Mouse (Mus musculus) thymus, adult 2 months (tissue): Measurements from ENCODE around the gene Gabrr3. TPM values are rescaled to one million over a fixed set of nuclear protein-coding genes. Genes with fewer than 3 reads are reported as not detected.
"Not testable (repeated sequence)": the region's sequence is repeated elsewhere in the genome, so short reads cannot be mapped to it uniquely, and the experiment has no call there.

Source experiments
- DNase-seq: peaks from one replicate; pipeline ENCODE4 v3.0.0; 2021
- H3K27ac ChIP-seq: fragments of 200-500 bp; 2 replicates; pipeline ENCODE4 v1.5.1; 2012; ENCODE audit warnings: low read length, control low read depth; ENCODE audit not compliant: control insufficient read depth, insufficient read depth
- H3K27me3 ChIP-seq: fragments of 200-500 bp; 2 replicates; pipeline ENCODE4 v1.6.1; 2012; ENCODE audit warnings: mild to moderate bottlenecking, low read length, moderate library complexity, mixed read lengths; ENCODE audit not compliant: control insufficient read depth, insufficient read depth
- H3K36me3 ChIP-seq: fragments of 200-500 bp; 2 replicates; pipeline ENCODE4 v1.6.1; 2012; ENCODE audit warnings: mild to moderate bottlenecking, low read length, moderate library complexity; ENCODE audit not compliant: control insufficient read depth, insufficient read depth
- H3K4me1 ChIP-seq: fragments of 200-500 bp; replicated peaks from 2 replicates; pipeline ENCODE4 v1.6.1; 2012; ENCODE audit warnings: low read length; ENCODE audit not compliant: control insufficient read depth, insufficient read depth
- H3K4me3 ChIP-seq: fragments of 200-500 bp; 2 replicates; pipeline ENCODE4 v1.5.1; 2012; ENCODE audit warnings: mild to moderate bottlenecking, low read length, control low read depth, moderate library complexity; ENCODE audit not compliant: control insufficient read depth, insufficient read depth
- CTCF ChIP-seq: fragments of 200-500 bp; IDR thresholded peaks from 2 replicates; pipeline ENCODE4 v1.5.1; 2012; ENCODE audit warnings: mild to moderate bottlenecking, control low read depth, low read length, moderate library complexity, borderline replicate concordance; ENCODE audit not compliant: control insufficient read depth, poor library complexity, insufficient read depth; ENCODE audit errors: extremely low read depth
- POLR2A ChIP-seq: fragments of 200-500 bp; IDR thresholded peaks from 2 replicates; pipeline ENCODE4 v1.6.1; 2012; ENCODE audit warnings: mild to moderate bottlenecking, low read length, control low read depth, moderate library complexity; ENCODE audit not compliant: control insufficient read depth, poor library complexity, insufficient read depth; ENCODE audit errors: extremely low read depth
- WGBS: fragments of 180-500 bp; shearing (Covaris S2); methylation state at CpG from one replicate; pipeline ENCODE4 v1.1.7; 2018; 5-methylcytosine and 5-hydroxymethylcytosine counted together
- polyA plus RNA-seq: library from polyadenylated mRNA; depleted of rRNA; stranded (reverse); fragments of >200 nt; gene quantifications from 2 replicates; pipeline ENCODE4 v1.2.3, GENCODE M21; 2012

The Gabrr3 gene
- polyA plus RNA-seq, 1 experiment: 0.03 TPM

DNA sequence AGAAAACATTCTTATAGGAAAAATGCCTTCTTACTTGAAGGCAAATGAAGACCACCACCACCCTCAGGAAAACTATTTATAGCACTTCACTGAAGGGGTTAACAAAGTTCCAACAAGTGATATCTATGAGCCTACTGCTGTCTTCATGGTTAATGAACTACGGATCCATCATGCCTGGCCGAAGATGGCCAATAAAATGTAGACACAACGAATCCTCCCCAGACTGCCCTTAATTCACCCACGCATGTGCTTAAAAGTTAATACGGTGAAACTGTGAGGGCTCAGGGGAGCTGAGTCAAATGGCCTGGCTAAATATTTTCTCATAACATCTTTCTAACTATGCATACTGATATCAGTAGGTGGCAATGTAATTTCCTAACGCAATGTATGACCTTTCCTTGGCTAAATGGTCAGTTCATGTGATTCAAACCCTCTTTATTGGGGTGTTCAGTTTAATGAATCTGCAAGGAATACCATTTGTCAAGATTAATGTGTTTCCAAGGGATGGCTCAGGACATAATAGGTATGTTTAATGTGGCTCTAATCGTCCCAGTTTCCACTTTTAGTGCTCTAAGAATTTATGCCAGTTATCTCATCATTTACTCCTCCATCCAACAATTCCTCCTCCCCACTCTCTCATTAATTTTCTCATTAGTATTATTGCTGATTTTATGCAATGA is 37.9 kb downstream of the Gabrr3 start:
- Histone ChIP-seq H3K27me3 (no peaks in the 10 kb centered on the region), H3K36me3 (no peaks in the 10 kb centered on the region), H3K4me3 (no peak overlapping the region), H3K4me1 (no peaks in the 10 kb centered on the region), H3K27ac (no peak overlapping the region)
- DNase-seq: no peak
- TF ChIP-seq POLR2A (no peak), CTCF (no peak)
- WGBS: 94% methylated on average over 7 of the region's 7 CpGs

DNA sequence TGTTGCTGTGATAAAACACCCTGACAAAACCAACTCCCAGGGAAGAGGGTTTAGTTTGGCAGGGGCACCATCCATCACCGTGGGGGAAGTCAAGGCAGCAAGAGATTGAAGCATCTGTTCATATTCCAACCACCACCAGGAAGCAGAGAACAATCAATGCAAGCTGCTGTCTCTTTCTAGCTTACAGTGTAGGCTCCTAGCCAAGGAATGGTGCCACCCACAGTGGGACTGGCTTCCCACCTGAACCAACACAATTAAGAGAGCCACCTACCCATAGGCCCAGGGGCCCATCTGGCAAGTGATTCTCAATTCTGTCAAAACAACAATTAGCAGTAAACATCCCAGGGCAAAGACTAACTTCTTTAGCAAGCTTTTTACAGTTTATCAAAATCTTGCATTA is 41.0 kb downstream of the Gabrr3 start:
- DNase-seq: no peak
- Histone ChIP-seq H3K27me3 (no peaks in the 10 kb centered on the region), H3K36me3 (no peaks in the 10 kb centered on the region), H3K27ac (no peak overlapping the region), H3K4me3 (no peak overlapping the region), H3K4me1 (no peaks in the 10 kb centered on the region)
- no peak for TF ChIP-seq POLR2A
- TF ChIP-seq CTCF: no peak
- 78% methylated on average over 1 of the region's 1 CpGs for WGBS

DNA sequence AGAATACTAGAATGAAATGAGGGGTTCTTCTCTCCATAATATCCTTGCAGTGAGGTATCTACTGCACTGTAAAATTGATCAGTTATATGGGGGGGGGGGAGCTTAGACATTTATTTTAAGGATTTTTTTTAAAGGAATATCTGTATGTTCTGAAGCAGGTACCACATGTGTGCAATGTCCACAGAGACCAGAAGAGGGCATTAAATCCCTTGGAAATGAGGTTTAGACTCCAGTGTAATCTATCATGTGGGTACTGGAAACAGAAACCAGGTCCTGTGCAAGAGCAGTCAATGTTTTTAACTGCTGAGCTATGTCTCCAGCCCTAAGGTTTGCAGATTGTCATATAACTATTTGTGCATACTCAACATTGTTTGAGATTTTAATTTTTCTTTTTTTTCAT is 42.0 kb downstream of the Gabrr3 start:
- no peaks in the 10 kb centered on the region for H3K27me3 ChIP-seq
- no peak for DNase-seq

DNA sequence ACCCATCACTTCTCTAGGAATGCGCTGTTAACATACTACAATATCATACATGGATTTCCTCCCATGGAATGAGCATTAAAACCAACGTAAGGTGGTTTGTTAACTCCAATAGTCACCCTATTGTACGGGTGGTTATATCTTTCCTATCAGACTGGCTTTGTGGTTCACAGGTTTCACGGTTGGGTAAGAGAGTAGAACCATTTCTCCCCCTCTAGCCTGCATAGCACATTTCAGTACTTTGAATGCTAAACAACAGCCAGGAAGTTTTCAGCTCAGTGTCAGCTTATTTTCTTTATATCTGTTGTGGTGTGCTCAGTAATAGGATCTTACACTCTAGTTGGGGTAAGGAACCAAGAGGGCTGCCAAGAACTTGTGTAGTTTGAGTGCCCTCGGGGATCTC is 44.7 kb downstream of the Gabrr3 start:
- H3K27me3 ChIP-seq: no peaks in the 10 kb centered on the region
- TF ChIP-seq CTCF (no peak), POLR2A (no peak)
- H3K4me3 ChIP-seq: no peak overlapping the region
- no peak overlapping the region for H3K27ac ChIP-seq
- no peak for DNase-seq
- H3K36me3 ChIP-seq: no peaks in the 10 kb centered on the region
- 63% methylated on average over 5 of the region's 5 CpGs for WGBS
- no peaks in the 10 kb centered on the region for H3K4me1 ChIP-seq

More for the DNA sequence above, 42.0 kb downstream of the Gabrr3 start:
- H3K36me3 ChIP-seq: no peaks in the 10 kb centered on the region
- TF ChIP-seq CTCF: no peak
- no peak for TF ChIP-seq POLR2A
- no peaks in the 10 kb centered on the region for H3K4me1 ChIP-seq
- no peak overlapping the region for H3K4me3 ChIP-seq
- no peak overlapping the region for H3K27ac ChIP-seq

DNA sequence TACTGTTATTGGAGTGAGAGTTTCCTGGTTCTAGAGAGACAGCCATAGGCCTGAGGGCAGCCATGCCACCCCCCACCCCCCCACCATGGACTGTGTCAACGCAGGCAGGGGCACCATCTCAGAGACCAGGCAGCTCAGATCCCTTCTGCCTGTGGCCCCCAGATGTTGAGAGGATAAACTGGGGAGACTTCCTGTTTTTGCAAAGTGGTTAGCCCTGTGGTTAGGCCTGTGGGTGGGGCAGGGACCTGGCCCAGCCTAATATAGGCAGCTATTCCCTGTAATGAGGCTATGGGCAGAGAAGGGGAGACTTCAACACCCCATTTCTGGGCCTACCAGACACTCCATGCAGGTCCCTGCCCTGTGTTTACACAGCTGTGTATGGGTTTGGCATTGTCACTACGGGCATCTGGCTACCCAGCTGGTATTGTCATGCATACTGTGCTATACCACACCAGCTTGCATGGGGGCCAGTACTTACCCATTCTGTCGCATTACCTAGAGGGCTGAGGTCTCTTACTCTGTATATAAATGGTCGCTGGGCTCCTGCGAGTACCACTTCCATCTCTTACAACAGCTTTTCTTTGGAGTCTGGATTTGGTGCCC is 52.2 kb downstream of the Gabrr3 start:
- not testable (repeated sequence) for H3K4me3 ChIP-seq, H3K27me3 ChIP-seq, H3K36me3 ChIP-seq, H3K27ac ChIP-seq
- H3K4me1 ChIP-seq: peaks cover 12% of the 10 kb centered on the region
- DNase-seq: peak; percentile 58
- 8% methylated on average over 5 of the region's 5 CpGs for WGBS

DNA sequence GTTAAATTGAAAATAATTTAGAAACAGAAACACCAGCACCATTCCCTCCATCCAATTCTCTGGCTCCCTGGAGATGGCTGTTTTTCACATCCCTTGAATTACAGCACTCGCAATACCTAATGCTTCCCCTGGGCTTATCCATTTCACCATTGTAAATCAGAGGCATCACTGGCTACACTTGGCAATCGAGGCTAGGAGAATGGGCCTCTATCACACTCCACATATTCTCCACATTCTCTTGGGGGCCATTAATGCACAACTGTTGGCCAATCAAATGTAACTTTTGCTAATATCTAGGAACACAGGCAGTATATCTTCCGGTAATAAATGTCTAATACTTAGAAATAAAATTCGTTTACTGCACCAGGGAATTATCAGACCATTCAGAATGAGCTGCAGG is 56.4 kb downstream of the Gabrr3 start:
- Histone ChIP-seq H3K36me3 (no peaks in the 10 kb centered on the region), H3K27ac (no peak overlapping the region), H3K4me3 (no peak overlapping the region), H3K27me3 (no peaks in the 10 kb centered on the region), H3K4me1 (peaks cover 12% of the 10 kb centered on the region)
- 95% methylated on average over 4 of the region's 4 CpGs for WGBS
- TF ChIP-seq POLR2A (no peak), CTCF (no peak)
- no peak for DNase-seq

DNA sequence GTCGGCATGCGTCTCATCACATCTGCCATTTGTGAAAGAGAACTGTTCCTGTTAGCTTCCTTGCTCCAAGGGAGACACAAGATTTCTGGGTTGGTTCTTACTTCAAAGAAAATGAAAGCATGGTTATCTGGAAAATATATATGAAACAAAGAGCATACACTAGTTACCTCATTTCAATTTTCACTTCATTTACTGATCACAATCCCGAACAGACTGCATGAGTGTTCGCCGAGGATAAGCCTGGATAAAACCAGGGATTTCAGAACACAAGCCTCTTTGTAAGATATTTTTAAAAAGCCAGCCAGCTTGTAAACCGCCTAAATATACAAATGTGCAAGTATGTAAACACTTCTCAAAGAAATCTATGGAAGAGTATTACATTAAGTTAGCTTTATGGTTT is 56.8 kb downstream of the Gabrr3 start:
- no peak for DNase-seq
- TF ChIP-seq CTCF (no peak), POLR2A (no peak)
- no peak overlapping the region for H3K27ac ChIP-seq
- peaks cover 8% of the 10 kb centered on the region for H3K4me1 ChIP-seq
- no peak overlapping the region for H3K4me3 ChIP-seq
- no peaks in the 10 kb centered on the region for H3K36me3 ChIP-seq
- 94% methylated on average over 6 of the region's 6 CpGs for WGBS
- no peaks in the 10 kb centered on the region for H3K27me3 ChIP-seq
